Mouse (Mus musculus) small intestine, adult 2 months (tissue): Measurements from ENCODE around the gene Lst1.

Experiments used
- CTCF ChIP-seq: fragments of 200-500 bp; IDR thresholded peaks from 2 replicates; pipeline ENCODE4 v1.5.1; 2012; ENCODE audit warnings: low read depth, mild to moderate bottlenecking, control low read depth, inconsistent platforms, low read length, moderate library complexity, mixed read lengths; ENCODE audit not compliant: insufficient replicate concordance, insufficient read length; ENCODE audit errors: extremely low read depth
- POLR2A ChIP-seq: fragments of 200-500 bp; IDR thresholded peaks from 2 replicates; pipeline ENCODE4 v1.6.1; 2012; ENCODE audit warnings: low read depth, mild to moderate bottlenecking, control low read depth, inconsistent platforms, low read length, moderate library complexity

GRCm38 (mm10) chr17:35175968-35176367 is 12.3 kb downstream of the Lst1 start, which contains the start of gene Aif1:
- no peak for TF ChIP-seq CTCF
- TF ChIP-seq POLR2A = no peak
